Mouse (Mus musculus): ENCODE results near the gene Gm19426. TPM values are rescaled to one million over a fixed set of nuclear protein-coding genes. Genes with fewer than 3 reads are reported as not detected.
A peak's percentile ranks its signal among the peaks of the same experiment; 100 is the strongest.

Gene Gm19426
- 5.6 and 6.5 TPM in 2 replicates for polyA plus RNA-seq (2015; fragmentation: Nextera tagmentation; extraction: Ambion mirVana)

DNA sequence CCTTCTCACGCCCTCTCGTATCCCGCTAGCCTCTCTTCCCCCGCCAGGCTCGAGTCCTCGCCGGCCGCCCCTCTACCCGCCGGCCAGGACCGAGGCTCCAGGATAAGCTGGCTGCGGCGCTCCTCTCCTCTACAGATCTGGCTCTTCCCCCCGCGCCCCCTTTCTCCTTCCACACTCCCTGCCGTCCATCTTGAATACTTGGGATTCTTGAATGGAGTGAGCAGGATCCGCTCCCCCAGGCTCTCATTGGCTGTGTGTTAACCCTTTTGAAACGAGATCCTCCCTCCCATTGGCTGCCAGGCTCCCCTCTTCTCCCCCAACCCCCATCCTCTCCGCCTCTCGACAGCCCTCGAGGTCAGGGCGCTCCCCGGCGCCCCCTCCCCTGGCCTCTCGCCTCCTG is at the start of gene Gm19426:
Gm19426 (minus strand) TSS at position 95 of the 400 bp plus-strand sequence.
- ATAC-seq, result peak; percentile 96
- peak within 1 kb of the TSS; percentile 91 for H3K27ac ChIP-seq (ENCODE audit: low read length)
- no peak for TF ChIP-seq EP300 (IDR thresholded peaks at IDR 0.05)
- no peak for TF ChIP-seq CTCF (IDR thresholded peaks at IDR 0.05)
- H3K9me3 ChIP-seq (ENCODE audit: low read length), result no peaks in the 10 kb centered on the region
- peak within 1 kb of the TSS; percentile 71 for H3K9ac ChIP-seq (replicated peaks; ENCODE audit: low read depth)
- H3K4me1 ChIP-seq (ENCODE audit: insufficient read depth, low read depth, low read length), result peaks cover 18% of the 10 kb centered on the region
- no peaks in the 10 kb centered on the region for H3K36me3 ChIP-seq (ENCODE audit: insufficient read depth, low read length)
- no peaks in the 10 kb centered on the region for H3K27me3 ChIP-seq (replicated peaks; ENCODE audit: insufficient read depth, low read length)
- 1% methylated on average over 22 of the region's 25 CpGs for WGBS
- peak within 1 kb of the TSS; percentile 91 for H3K4me2 ChIP-seq (replicated peaks; ENCODE audit: low read depth, low read length)
- H3K4me3 ChIP-seq (ENCODE audit: low read depth, low read length), result peak within 1 kb of the TSS; percentile 84
- DNase-seq (ENCODE audit: low spot score), result peak; percentile 98

DNA sequence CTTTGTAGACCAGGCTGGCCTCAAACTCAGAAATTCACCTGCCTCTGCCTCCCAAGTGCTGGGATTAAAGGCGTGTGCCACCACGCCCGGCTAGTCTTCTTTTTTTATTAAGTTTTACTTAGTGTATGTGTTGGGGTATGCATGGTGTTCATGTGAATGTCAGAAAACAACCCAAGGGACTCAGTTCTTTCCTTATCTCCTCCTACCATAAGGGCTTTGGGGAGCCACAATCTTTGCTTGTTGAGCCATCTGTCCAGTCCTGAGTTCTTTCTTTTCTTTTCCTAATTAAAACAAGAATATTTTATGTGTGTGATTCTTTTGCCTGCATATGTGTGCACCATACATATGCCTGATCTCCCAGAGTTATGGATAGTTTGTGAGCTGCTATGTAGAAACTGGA is 49.7 kb upstream of the Gm19426 start:
- no peak overlapping the region for H3K27ac ChIP-seq (ENCODE audit: low read length)
- no peak for ATAC-seq
- no peak overlapping the region for H3K4me3 ChIP-seq (ENCODE audit: low read depth, low read length)
- H3K9ac ChIP-seq (replicated peaks; ENCODE audit: low read depth), result no peak overlapping the region
- H3K4me2 ChIP-seq (replicated peaks; ENCODE audit: low read depth, low read length), result no peak overlapping the region
- TF ChIP-seq EP300 (IDR thresholded peaks at IDR 0.05) (no peak), CTCF (IDR thresholded peaks at IDR 0.05) (no peak)
- H3K9me3 ChIP-seq (ENCODE audit: low read length), result no peaks in the 10 kb centered on the region
- no peaks in the 10 kb centered on the region for H3K27me3 ChIP-seq (replicated peaks; ENCODE audit: insufficient read depth, low read length)
- no peaks in the 10 kb centered on the region for H3K36me3 ChIP-seq (ENCODE audit: insufficient read depth, low read length)
- no peak for DNase-seq (ENCODE audit: low spot score)
- 98% methylated on average over 3 of the region's 3 CpGs for WGBS
- H3K4me1 ChIP-seq (ENCODE audit: insufficient read depth, low read depth, low read length), result 0 out of 2 replicates have a peak, but pooled peaks cover 3% of the 10 kb centered on the region

DNA sequence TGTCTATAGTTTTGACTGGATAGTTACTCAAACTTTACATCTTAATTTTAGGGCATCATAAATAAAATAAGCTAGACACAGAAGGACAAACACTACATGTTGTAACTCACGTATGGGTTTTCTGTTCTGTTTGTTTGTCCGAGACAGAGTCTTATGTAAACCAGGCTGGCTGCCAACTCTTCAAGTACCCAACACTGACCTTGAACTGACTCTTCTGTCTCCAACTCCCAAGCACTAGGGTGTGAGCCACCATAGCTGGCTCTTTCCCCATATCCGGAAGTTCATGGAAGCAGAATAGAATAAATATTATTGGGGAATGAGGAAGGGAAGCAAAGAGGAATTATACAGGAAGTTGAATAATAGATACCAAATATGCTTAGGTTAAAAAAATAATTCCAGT is 49.1 kb upstream of the Gm19426 start:
- DNase-seq (ENCODE audit: low spot score) (peak; percentile 63), ATAC-seq (peak; percentile 68)
- Histone ChIP-seq H3K9me3 (ENCODE audit: low read length) (no peaks in the 10 kb centered on the region), H3K4me1 (ENCODE audit: insufficient read depth, low read depth, low read length) (0 out of 2 replicates have a peak, but pooled peaks cover 3% of the 10 kb centered on the region), H3K36me3 (ENCODE audit: insufficient read depth, low read length) (no peaks in the 10 kb centered on the region), H3K27me3 (replicated peaks; ENCODE audit: insufficient read depth, low read length) (no peaks in the 10 kb centered on the region), H3K4me3 (ENCODE audit: low read depth, low read length) (no peak overlapping the region), H3K9ac (replicated peaks; ENCODE audit: low read depth) (no peak overlapping the region), H3K4me2 (replicated peaks; ENCODE audit: low read depth, low read length) (no peak overlapping the region), H3K27ac (ENCODE audit: low read length) (no peak overlapping the region)
- 25% methylated on average over 3 of the region's 3 CpGs for WGBS
- TF ChIP-seq CTCF (IDR thresholded peaks at IDR 0.05) (no peak), EP300 (IDR thresholded peaks at IDR 0.05) (no peak; the same call in 1 of the 2 replicates)

DNA sequence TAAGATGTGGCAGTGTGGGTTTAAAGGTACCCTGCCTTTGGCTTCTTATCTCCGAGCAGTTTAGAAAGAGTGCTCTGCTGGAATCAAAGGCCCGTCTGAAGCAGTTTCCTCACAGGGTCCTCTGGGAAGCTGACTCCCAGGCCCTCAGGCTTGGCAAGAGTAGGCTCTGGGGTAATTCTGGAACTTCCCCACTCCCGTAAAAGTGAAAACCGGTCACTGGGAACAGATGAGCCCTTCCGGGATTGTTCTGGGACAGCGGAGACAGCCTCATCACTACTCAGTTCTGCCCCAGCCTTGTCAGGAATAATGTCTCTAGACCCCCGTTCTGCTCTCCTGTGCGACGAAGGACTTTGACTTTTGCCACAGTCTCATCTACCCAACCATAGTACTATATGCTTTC is 47.0 kb upstream of the Gm19426 start:
- Histone ChIP-seq H3K4me3 (ENCODE audit: low read depth, low read length) (no peak overlapping the region), H3K9me3 (ENCODE audit: low read length) (no peaks in the 10 kb centered on the region), H3K36me3 (ENCODE audit: insufficient read depth, low read length) (no peaks in the 10 kb centered on the region), H3K27me3 (replicated peaks; ENCODE audit: insufficient read depth, low read length) (no peaks in the 10 kb centered on the region), H3K4me1 (ENCODE audit: insufficient read depth, low read depth, low read length) (0 out of 2 replicates have a peak, but pooled peaks cover 3% of the 10 kb centered on the region), H3K27ac (ENCODE audit: low read length) (no peak overlapping the region), H3K9ac (replicated peaks; ENCODE audit: low read depth) (no peak overlapping the region), H3K4me2 (replicated peaks; ENCODE audit: low read depth, low read length) (no peak overlapping the region)
- ATAC-seq, result no peak
- DNase-seq (ENCODE audit: low spot score), result no peak
- WGBS, result 58% methylated on average over 9 of the region's 9 CpGs
- TF ChIP-seq EP300 (IDR thresholded peaks at IDR 0.05) (no peak), CTCF (IDR thresholded peaks at IDR 0.05) (no peak)

DNA sequence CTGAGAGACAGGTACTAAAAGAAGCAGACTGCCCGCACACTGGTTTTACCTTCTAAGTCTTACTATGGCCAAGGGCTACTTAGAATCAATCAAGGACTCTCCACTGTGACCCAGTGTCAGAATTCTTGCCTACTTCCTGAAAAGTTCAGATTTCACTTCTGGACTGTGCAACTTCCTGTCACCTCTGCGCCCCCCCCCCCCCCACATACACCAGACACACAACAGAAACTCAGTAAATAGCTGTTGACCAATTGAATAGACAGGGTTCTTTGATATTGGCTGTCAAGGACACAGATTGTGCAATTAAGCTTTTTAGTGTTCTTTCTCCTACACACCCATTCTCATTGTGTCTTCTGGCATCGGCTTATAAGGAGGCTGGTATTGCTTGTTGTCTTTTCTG is 44.9 kb upstream of the Gm19426 start:
- WGBS, result 58% methylated on average over 3 of the region's 3 CpGs
- H3K9ac ChIP-seq (replicated peaks; ENCODE audit: low read depth), result no peak overlapping the region
- ATAC-seq (peak; percentile 23), DNase-seq (ENCODE audit: low spot score) (peak; percentile 65)
- 0 out of 2 replicates have a peak, but pooled peaks cover 3% of the 10 kb centered on the region for H3K4me1 ChIP-seq (ENCODE audit: insufficient read depth, low read depth, low read length)
- no peak for TF ChIP-seq EP300 (IDR thresholded peaks at IDR 0.05)
- no peak for TF ChIP-seq CTCF (IDR thresholded peaks at IDR 0.05)
- no peak overlapping the region for H3K4me3 ChIP-seq (ENCODE audit: low read depth, low read length)
- no peak overlapping the region for H3K4me2 ChIP-seq (replicated peaks; ENCODE audit: low read depth, low read length)
- 0 out of 2 replicates have a peak overlapping the region, but pooled peaks have one; percentile 3 for H3K27ac ChIP-seq (ENCODE audit: low read length)
- H3K9me3 ChIP-seq (ENCODE audit: low read length), result no peaks in the 10 kb centered on the region
- no peaks in the 10 kb centered on the region for H3K36me3 ChIP-seq (ENCODE audit: insufficient read depth, low read length)
- H3K27me3 ChIP-seq (replicated peaks; ENCODE audit: insufficient read depth, low read length), result no peaks in the 10 kb centered on the region

DNA sequence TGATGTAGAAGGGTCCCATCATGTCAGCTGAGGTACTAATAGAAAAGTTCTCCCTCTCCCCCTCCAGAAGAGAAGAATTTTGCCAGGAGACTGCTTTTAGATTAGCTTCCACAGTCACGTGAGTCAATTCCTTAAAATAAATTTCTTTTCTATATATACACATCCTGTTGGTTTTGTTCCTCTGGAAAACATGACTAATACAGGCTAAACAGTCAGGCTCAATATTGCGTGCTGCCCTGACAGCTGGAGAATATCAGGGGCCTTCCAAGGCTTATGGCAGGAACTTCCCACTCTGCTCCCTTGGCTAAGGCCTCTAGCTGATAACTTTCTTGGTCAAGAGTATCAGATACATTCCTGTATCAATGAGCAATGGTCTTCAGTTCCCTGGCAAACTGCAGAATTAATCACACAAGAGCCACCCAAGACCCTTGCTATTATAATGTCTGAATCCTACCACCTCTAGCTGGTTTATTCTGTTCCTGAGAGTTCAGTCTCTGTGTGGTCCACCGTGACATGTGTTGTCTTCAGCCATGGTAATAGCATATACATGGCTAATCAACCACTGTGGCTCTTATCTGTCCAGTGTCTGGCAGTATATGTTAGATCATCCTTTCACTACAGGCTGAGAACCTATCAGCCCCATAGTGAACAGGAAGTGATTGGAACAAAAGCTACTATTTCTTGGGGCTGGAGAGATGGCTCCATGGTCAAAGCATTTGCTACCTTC is 40.5 kb upstream of the Gm19426 start:
- TF ChIP-seq EP300 (IDR thresholded peaks at IDR 0.05) (peak; percentile 44; the same call in 1 of the 2 replicates), CTCF (IDR thresholded peaks at IDR 0.05) (no peak)
- Histone ChIP-seq H3K9ac (replicated peaks; ENCODE audit: low read depth) (no peak overlapping the region), H3K4me1 (ENCODE audit: insufficient read depth, low read depth, low read length) (0 out of 2 replicates have a peak, but pooled peaks cover 3% of the 10 kb centered on the region), H3K27ac (ENCODE audit: low read length) (peak overlapping the region; percentile 68), H3K36me3 (ENCODE audit: insufficient read depth, low read length) (no peaks in the 10 kb centered on the region), H3K4me2 (replicated peaks; ENCODE audit: low read depth, low read length) (no peak overlapping the region), H3K27me3 (replicated peaks; ENCODE audit: insufficient read depth, low read length) (no peaks in the 10 kb centered on the region), H3K4me3 (ENCODE audit: low read depth, low read length) (no peak overlapping the region), H3K9me3 (ENCODE audit: low read length) (no peaks in the 10 kb centered on the region)
- 39% methylated on average over 3 of the region's 3 CpGs for WGBS
- DNase-seq (ENCODE audit: low spot score) (peak; percentile 90), ATAC-seq (peak; percentile 94)

Data from lung, postnatal 0 days (tissue).